Mouse (Mus musculus) CH12.LX (cell line): ENCODE measurements around the gene Gm21992. TPM values are rescaled to one million over a fixed set of nuclear protein-coding genes. Genes with fewer than 3 reads are reported as not detected.

Experiments
- DNase-seq: peaks from one replicate; pipeline ENCODE4 v3.0.0-alpha.2; 2013; ENCODE audit errors: extremely low read depth
- H3K27ac ChIP-seq: 2 replicates; pipeline ENCODE4 v1.5.1; 2012; ENCODE audit warnings: low read depth, mild to moderate bottlenecking, control low read depth, moderate library complexity; ENCODE audit not compliant: insufficient read depth
- H3K27me3 ChIP-seq: replicated peaks from 2 replicates; pipeline ENCODE3; 2012; ENCODE audit warnings: inconsistent platforms
- H3K36me3 ChIP-seq, 2 experiments: replicated peaks in 1 of 2; 2 replicates each; pipeline versions ENCODE3 to v1.6.1; 2012; ENCODE audit warnings: inconsistent platforms in 1 of 2, low read length in 1 of 2, mild to moderate bottlenecking in 1 of 2, mixed read lengths in 1 of 2, moderate library complexity in 1 of 2; ENCODE audit not compliant: control insufficient read depth in 1 of 2, insufficient read depth in 1 of 2
- H3K4me1 ChIP-seq, 2 experiments: 2 replicates each; pipeline ENCODE4 v1.6.1; 2012; ENCODE audit warnings: inconsistent platforms in 1 of 2, moderate library complexity in 1 of 2; ENCODE audit not compliant: insufficient read depth in 2 of 2, control insufficient read depth in 1 of 2
- H3K4me2 ChIP-seq: 2 replicates; pipeline ENCODE4 v1.6.1; 2012; ENCODE audit warnings: low read depth, mild to moderate bottlenecking, control low read depth; ENCODE audit not compliant: poor library complexity, insufficient read depth, severe bottlenecking
- H3K4me3 ChIP-seq, 3 experiments: fragments of 150-350 bp in 1 of 3; sonication (generic) in 1 of 3; replicated peaks in 1 of 3; 2 replicates each; pipeline versions ENCODE3 to v1.5.1; 2011 to 2012; ENCODE audit warnings: low read depth in 2 of 3, low read length in 2 of 3, mild to moderate bottlenecking in 2 of 3, moderate library complexity in 2 of 3, control low read depth in 1 of 3, improper control_type of control experiment in 1 of 3, inconsistent platforms in 1 of 3, mixed read lengths in 1 of 3; ENCODE audit not compliant: poor library complexity in 1 of 3
- H3K79me2 ChIP-seq: replicated peaks from 2 replicates; pipeline ENCODE4 v1.6.1; 2012; ENCODE audit warnings: mild to moderate bottlenecking, moderate library complexity; ENCODE audit not compliant: control insufficient read depth, poor library complexity, insufficient read depth, severe bottlenecking; ENCODE audit errors: extremely low read depth
- H3K9ac ChIP-seq: 2 replicates; pipeline ENCODE4 v1.6.1; 2012; ENCODE audit warnings: low read depth, mild to moderate bottlenecking, control low read depth, moderate library complexity; ENCODE audit not compliant: insufficient read depth
- H3K9me3 ChIP-seq: replicated peaks from 2 replicates; pipeline ENCODE3; 2012; ENCODE audit warnings: low read length, inconsistent platforms, mixed read lengths
- CHD1 ChIP-seq: IDR thresholded peaks from 2 replicates; pipeline ENCODE4 v1.6.1; 2012; ENCODE audit warnings: low read depth, low read length, improper control_type of control experiment, inconsistent platforms
- CTCF ChIP-seq, 2 experiments: IDR thresholded peaks in 1 of 2; conservative IDR thresholded peaks in 1 of 2; 2 replicates each; pipeline ENCODE4 v1.5.1; 2011 to 2012; ENCODE audit warnings: low read depth in 2 of 2, low read length in 2 of 2, improper control_type of control experiment in 1 of 2, inconsistent platforms in 1 of 2, mild to moderate bottlenecking in 1 of 2, moderate library complexity in 1 of 2
- E2F4 ChIP-seq: IDR thresholded peaks from 2 replicates; pipeline ENCODE4 v1.6.1; 2011; ENCODE audit warnings: low read depth, low read length, improper control_type of control experiment; ENCODE audit not compliant: insufficient replicate concordance
- ELF1 ChIP-seq: IDR thresholded peaks from 2 replicates; pipeline ENCODE4 v1.6.1; 2014; ENCODE audit warnings: low read depth, mild to moderate bottlenecking, inconsistent platforms, low read length, improper control_type of control experiment
- EP300 ChIP-seq: IDR thresholded peaks from 2 replicates; pipeline ENCODE4 v1.6.1; 2011; ENCODE audit warnings: low read length, improper control_type of control experiment
- ETS1 ChIP-seq: conservative IDR thresholded peaks from 2 replicates; pipeline ENCODE4 v1.6.1; 2012; ENCODE audit warnings: low read depth, mild to moderate bottlenecking, inconsistent platforms, low read length, improper control_type of control experiment, moderate library complexity
- IRF4 ChIP-seq: IDR thresholded peaks from 2 replicates; pipeline ENCODE4 v1.6.1; 2014; ENCODE audit warnings: low read depth, mild to moderate bottlenecking, inconsistent platforms, low read length, improper control_type of control experiment
- JUN ChIP-seq: IDR thresholded peaks from 2 replicates; pipeline ENCODE4 v1.6.1; 2011; ENCODE audit warnings: low read depth, mild to moderate bottlenecking, low read length, improper control_type of control experiment, moderate library complexity; ENCODE audit not compliant: insufficient read depth
- KAT2A ChIP-seq: IDR thresholded peaks from 2 replicates; pipeline ENCODE4 v1.6.1; 2012; ENCODE audit warnings: low read length, improper control_type of control experiment, inconsistent platforms; ENCODE audit not compliant: insufficient replicate concordance
- MAFK ChIP-seq: IDR thresholded peaks from 2 replicates; pipeline ENCODE4 v1.6.1; 2011; ENCODE audit warnings: low read length, improper control_type of control experiment; ENCODE audit not compliant: insufficient replicate concordance
- MAZ ChIP-seq: IDR thresholded peaks from 2 replicates; pipeline ENCODE4 v1.6.1; 2012; ENCODE audit warnings: low read depth, mild to moderate bottlenecking, inconsistent platforms, low read length, improper control_type of control experiment, moderate library complexity
- MXI1 ChIP-seq: IDR thresholded peaks from 2 replicates; pipeline ENCODE4 v1.6.1; 2011; ENCODE audit warnings: mild to moderate bottlenecking, low read depth, low read length, improper control_type of control experiment
- MYC ChIP-seq: IDR thresholded peaks from 2 replicates; pipeline ENCODE4 v1.6.1; 2011; ENCODE audit warnings: low read depth, mild to moderate bottlenecking, improper control_type of control experiment, low read length
- NRF1 ChIP-seq: IDR thresholded peaks from 2 replicates; pipeline ENCODE4 v1.6.1; 2014; ENCODE audit warnings: low read depth, mild to moderate bottlenecking, inconsistent platforms, low read length, improper control_type of control experiment, moderate library complexity
- PAX5 ChIP-seq: IDR thresholded peaks from 2 replicates; pipeline ENCODE4 v1.6.1; 2012; ENCODE audit warnings: low read length, inconsistent platforms, mixed read lengths
- RAD21 ChIP-seq: IDR thresholded peaks from 2 replicates; pipeline ENCODE4 v1.6.1; 2011; ENCODE audit warnings: low read depth, mild to moderate bottlenecking, low read length, improper control_type of control experiment, moderate library complexity
- RCOR1 ChIP-seq: conservative IDR thresholded peaks from 2 replicates; pipeline ENCODE4 v1.6.1; 2012; ENCODE audit warnings: low read depth, mild to moderate bottlenecking, inconsistent platforms, low read length, improper control_type of control experiment
- SIN3A ChIP-seq: IDR thresholded peaks from 2 replicates; pipeline ENCODE4 v1.6.1; 2012; ENCODE audit warnings: low read length, improper control_type of control experiment, inconsistent platforms
- SMC3 ChIP-seq: IDR thresholded peaks from 2 replicates; pipeline ENCODE4 v1.6.1; 2011; ENCODE audit warnings: low read depth, low read length, improper control_type of control experiment
- TBP ChIP-seq: conservative IDR thresholded peaks from 2 replicates; pipeline ENCODE4 v1.6.1; 2011; ENCODE audit warnings: low read depth, low read length, improper control_type of control experiment
- USF2 ChIP-seq: conservative IDR thresholded peaks from 2 replicates; pipeline ENCODE4 v1.6.1; 2011; ENCODE audit warnings: low read depth, low read length, improper control_type of control experiment
- ZNF384 ChIP-seq: IDR thresholded peaks from 2 replicates; pipeline ENCODE4 v1.6.1; 2012; ENCODE audit warnings: low read depth, low read length, improper control_type of control experiment, inconsistent platforms
- dilution Hi-C: fragments of 300-500 bp; cut with MboI; formaldehyde crosslinking; loops from 2 replicates; pipeline ENCODE4 v1.14.3; 2020; ENCODE audit warnings: low sequenced_read_pairs; ENCODE audit not compliant: extremely low pct_unique_long_range_greater_than_20kb, extremely low pct_ligation_motif_present
- in situ Hi-C: fragments of 300-500 bp; cut with MboI; formaldehyde crosslinking; loops from 3 replicates; pipeline ENCODE4 v1.14.3; 2019; ENCODE audit warnings: low sequenced_read_pairs, low pct_ligation_motif_present, low pct_unique_long_range_greater_than_20kb, mixed read lengths
- polyA plus RNA-seq: library from polyadenylated mRNA; unstranded; fragments of >175 nt; gene quantifications from 2 replicates; pipeline ENCODE4 v1.2.1, GENCODE M21; 2012; ENCODE audit warnings: low read depth; ENCODE audit not compliant: insufficient read length
- total RNA-seq, 2 experiments: library from RNA; depleted of rRNA; stranded (reverse); fragments of 300-350 nt in 1 of 2; fragments of >200 nt in 1 of 2; gene quantifications; 2 replicates each; pipeline ENCODE4 v1.2.3; 2012 to 2014

Gene Gm21992
- total and polyA plus RNA-seq, 3 experiments: 3.9 to 44.3 (median 17.0) TPM

- no peaks in the 10 kb centered on the region for H3K9me3 ChIP-seq
- H3K4me2 ChIP-seq: no peak overlapping the region
- no peaks in the 10 kb centered on the region for H3K79me2 ChIP-seq
- peaks cover 0 to 5% of the 10 kb centered on the region in 2 experiments; a peak in 2 of 4 replicates for H3K4me1 ChIP-seq
- no peaks in the 10 kb centered on the region for H3K36me3 ChIP-seq
- peaks cover 40% of the 10 kb centered on the region for H3K27me3 ChIP-seq
- in situ Hi-C loops: no loop called here
- DNase-seq: no peak
- no peak overlapping the region for H3K27ac ChIP-seq
- no peak overlapping the region for H3K9ac ChIP-seq
- TF ChIP-seq JUN (no peak), RAD21 (no peak), RCOR1 (no peak), MAFK (no peak), CHD1 (no peak), ZNF384 (no peak), NRF1 (no peak), MYC (no peak)
- no peak overlapping the region for H3K4me3 ChIP-seq
- dilution Hi-C loops: no loop called here
Measured at GRCm38 (mm10) chr19:4700656-4701055, 110.8 kb downstream of the Gm21992 start.

DNA sequence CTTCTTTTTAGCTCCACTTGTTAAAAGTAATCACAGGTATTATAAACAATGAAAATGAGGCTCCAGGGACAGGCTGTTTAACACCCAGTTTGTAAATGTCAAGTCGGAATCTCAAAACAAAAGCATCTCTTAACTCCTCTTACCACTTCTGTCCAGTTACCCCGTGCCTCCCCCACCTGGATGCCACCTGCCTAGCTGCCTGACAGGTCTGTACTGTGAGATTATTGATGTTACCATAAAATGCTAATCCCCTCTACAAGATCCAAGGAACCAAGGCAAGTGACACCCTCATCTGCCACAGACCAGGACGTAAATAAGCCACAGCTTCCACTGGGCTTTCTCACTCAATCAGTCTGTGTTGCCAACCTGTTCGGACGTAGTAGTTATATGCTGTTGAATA is 111.6 kb downstream of the Gm21992 start:
- Histone ChIP-seq H3K27ac (no peak overlapping the region), H3K4me2 (no peak overlapping the region), H3K79me2 (no peaks in the 10 kb centered on the region), H3K9me3 (no peaks in the 10 kb centered on the region), H3K4me1 (peaks cover 0 to 5% of the 10 kb centered on the region in 2 experiments; a peak in 2 of 4 replicates), H3K4me3 (no peak overlapping the region), H3K9ac (no peak overlapping the region), H3K36me3 (no peaks in the 10 kb centered on the region), H3K27me3 (peaks cover 40% of the 10 kb centered on the region)
- in situ Hi-C loops (loop anchor here (10.0 kb wide), 1 partner anchor 45 kb away; no protein-coding TSS in a partner anchor), dilution Hi-C loops (no loop called here)
- no peak for DNase-seq
- no peak for TF ChIP-seq MYC
- TF ChIP-seq MXI1: no peak
- no peak for TF ChIP-seq IRF4
- no peak for TF ChIP-seq E2F4

- TF ChIP-seq PAX5 (no peak), TBP (no peak), MYC (no peak), CTCF (conservative IDR thresholded peaks at IDR 0.05 in 1 of 2, IDR thresholded peaks at IDR 0.05 in 1 of 2; ENCODE audit: low read depth in 2 of 2, low read length in 2 of 2) (no peak), CHD1 (no peak), USF2 (no peak), MXI1 (no peak), ELF1 (no peak), ZNF384 (no peak), SMC3 (no peak), ETS1 (no peak), EP300 (no peak), KAT2A (no peak), SIN3A (no peak), MAZ (no peak), RAD21 (no peak)
- Histone ChIP-seq H3K27ac (no peak overlapping the region), H3K9ac (no peak overlapping the region), H3K79me2 (no peaks in the 10 kb centered on the region), H3K36me3 (no peaks in the 10 kb centered on the region), H3K27me3 (peaks cover 41% of the 10 kb centered on the region), H3K4me3 (no peak overlapping the region), H3K9me3 (no peaks in the 10 kb centered on the region), H3K4me2 (no peak overlapping the region), H3K4me1 (peaks cover 0 to 5% of the 10 kb centered on the region in 2 experiments; a peak in 2 of 4 replicates)
- no peak for DNase-seq
- dilution Hi-C loops (no loop called here), in situ Hi-C loops (loop anchor here (10.0 kb wide), 1 partner anchor 46 kb away; no protein-coding TSS in a partner anchor)
Measured at GRCm38 (mm10) chr19:4698856-4699255, 112.6 kb downstream of the Gm21992 start.
